Mouse (Mus musculus) left cerebral cortex, postnatal 14 days (tissue): ENCODE measurements around the gene Entpd8. TPM values are rescaled to one million over a fixed set of nuclear protein-coding genes. Genes with fewer than 3 reads are reported as not detected.

Experiments used
- DNase-seq, 2 experiments: peaks; one replicate each; pipeline ENCODE4 v3.0.0; 2021 to 2022; ENCODE audit warnings: low spot score in 2 of 2, mixed read lengths in 1 of 2
- intact Hi-C: fragments of 180-260 bp; cut with DNase I; formaldehyde crosslinking; loops from one replicate; pipeline ENCODE4 v1.15.1; 2025
- long read RNA-seq, 2 experiments: library from polyadenylated mRNA; stranded (forward); transcript quantifications; one replicate each; pipeline ENCODE4 v2.0.0; 2021
- total RNA-seq, 2 experiments: library from RNA; stranded (reverse); gene quantifications; 2 replicates each; pipeline ENCODE4 v1.2.3; 2021

Gene Entpd8
- not detected for total RNA-seq
- long read RNA-seq, experiment 1: 0 reads
- long read RNA-seq, experiment 2: 0 reads

- intact Hi-C loops: no loop called here
These were observed at the start of gene Entpd8 for GRCm38 (mm10) chr2:25080076-25080475. Entpd8 (plus strand) TSS chr2:25080304.

GRCm38 (mm10) chr2:25034994-25035393, 45.1 kb upstream of the Entpd8 start:
- no peak for DNase-seq
- intact Hi-C loops: loop anchor here (5.0 kb wide), 1 partner anchor 48 kb away; no protein-coding TSS in a partner anchor

More at GRCm38 (mm10) chr2:25080076-25080475, at the start of gene Entpd8:
- DNase-seq: no peak

GRCm38 (mm10) chr2:25040089-25040488, 40.0 kb upstream of the Entpd8 start:
- intact Hi-C loops: no loop called here

GRCm38 (mm10) chr2:25050921-25051320, 29.2 kb upstream of the Entpd8 start:
- DNase-seq: peak in 1 of 2 experiments; percentile 80
- intact Hi-C loops: no loop called here

More at GRCm38 (mm10) chr2:25040089-25040488, 40.0 kb upstream of the Entpd8 start:
- DNase-seq: no peak

GRCm38 (mm10) chr2:25051450-25051849, 28.7 kb upstream of the Entpd8 start:
- intact Hi-C loops: no loop called here
- DNase-seq: no peak

- DNase-seq: no peak
- intact Hi-C loops: no loop called here
These were observed 27.0 kb upstream of the Entpd8 start for GRCm38 (mm10) chr2:25053101-25053500.

- intact Hi-C loops: no loop called here
- DNase-seq: peak; percentile 89
These were observed 25.7 kb upstream of the Entpd8 start, which contains the start of gene Nsmf for GRCm38 (mm10) chr2:25054221-25055067. Nsmf (plus strand) TSS chr2:25054355.

GRCm38 (mm10) chr2:25055068-25055405, 25.1 kb upstream of the Entpd8 start:
- DNase-seq: peak; percentile 75 to 83
- intact Hi-C loops: no loop called here

GRCm38 (mm10) chr2:25055409-25056155, 24.5 kb upstream of the Entpd8 start:
- intact Hi-C loops: no loop called here
- no peak for DNase-seq

GRCm38 (mm10) chr2:25058926-25059325, 21.2 kb upstream of the Entpd8 start:
- no peak for DNase-seq
- intact Hi-C loops: no loop called here

GRCm38 (mm10) chr2:25063523-25063922, 16.6 kb upstream of the Entpd8 start:
- intact Hi-C loops: no loop called here
- no peak for DNase-seq

- no peak for DNase-seq
- intact Hi-C loops: no loop called here
These were observed 15.8 kb upstream of the Entpd8 start for GRCm38 (mm10) chr2:25064285-25064684.

GRCm38 (mm10) chr2:25065537-25065936, 14.6 kb upstream of the Entpd8 start:
- DNase-seq: no peak
- intact Hi-C loops: no loop called here

GRCm38 (mm10) chr2:25066552-25066951, 13.6 kb upstream of the Entpd8 start:
- no peak for DNase-seq
- intact Hi-C loops: no loop called here

- DNase-seq: no peak
- intact Hi-C loops: no loop called here
These were observed 10.6 kb upstream of the Entpd8 start for GRCm38 (mm10) chr2:25069537-25069936.

GRCm38 (mm10) chr2:25072398-25072797, 7.7 kb upstream of the Entpd8 start:
- intact Hi-C loops: no loop called here
- DNase-seq: no peak

- intact Hi-C loops: no loop called here
- no peak for DNase-seq
These were observed 4.6 kb upstream of the Entpd8 start for GRCm38 (mm10) chr2:25075506-25075905.

GRCm38 (mm10) chr2:25078967-25079366, 1.1 kb upstream of the Entpd8 start:
- intact Hi-C loops: no loop called here
- DNase-seq: no peak

GRCm38 (mm10) chr2:25083697-25084096, 3.6 kb downstream of the Entpd8 start:
- no peak for DNase-seq
- intact Hi-C loops: no loop called here

- intact Hi-C loops: no loop called here
These were observed 5.5 kb downstream of the Entpd8 start for GRCm38 (mm10) chr2:25085571-25085970.

More at GRCm38 (mm10) chr2:25085571-25085970, 5.5 kb downstream of the Entpd8 start:
- DNase-seq: no peak
